Mouse (Mus musculus) midbrain, embryonic 16.5 days (tissue): ENCODE results near the gene Hspa12b. TPM values are rescaled to one million over a fixed set of nuclear protein-coding genes. Genes with fewer than 3 reads are reported as not detected.

Source experiments
- ATAC-seq: fragments of 200-750 bp; cut with Nextera tagmentation; 2 replicates; pipeline ENCODE4 v1.8.0; 2017; ENCODE audit warnings: moderate TSS enrichment
- H3K27ac ChIP-seq: fragments of 300-500 bp; sonication (generic); 2 replicates; pipeline ENCODE4 v1.5.1; 2014; ENCODE audit warnings: mild to moderate bottlenecking, low read length, mixed read lengths
- H3K27me3 ChIP-seq: fragments of 300-500 bp; sonication (generic); 2 replicates; pipeline ENCODE4 v1.6.1; 2014; ENCODE audit warnings: low read depth, low read length, mixed read lengths; ENCODE audit not compliant: control insufficient read depth, insufficient read depth
- H3K36me3 ChIP-seq: fragments of 300-500 bp; sonication (generic); 2 replicates; pipeline ENCODE4 v1.6.1; 2014; ENCODE audit warnings: mild to moderate bottlenecking, low read length, moderate library complexity, mixed read lengths; ENCODE audit not compliant: control insufficient read depth, insufficient read depth
- H3K4me1 ChIP-seq: fragments of 300-500 bp; sonication (generic); 2 replicates; pipeline ENCODE4 v1.6.1; 2014; ENCODE audit warnings: mild to moderate bottlenecking, low read length, mixed read lengths; ENCODE audit not compliant: control insufficient read depth, insufficient read depth
- H3K4me2 ChIP-seq: fragments of 300-500 bp; sonication (generic); 2 replicates; pipeline ENCODE4 v1.6.1; 2014; ENCODE audit warnings: mild to moderate bottlenecking, low read length, mixed read lengths
- H3K4me3 ChIP-seq: fragments of 300-500 bp; sonication (generic); 2 replicates; pipeline ENCODE4 v1.5.1; 2014; ENCODE audit warnings: low read depth, mild to moderate bottlenecking, low read length, moderate library complexity, mixed read lengths
- H3K9ac ChIP-seq: fragments of 300-500 bp; sonication (generic); 2 replicates; pipeline ENCODE4 v1.6.1; 2014; ENCODE audit warnings: low read depth, low read length, mixed read lengths
- H3K9me3 ChIP-seq: fragments of 300-500 bp; sonication (generic); replicated peaks from 2 replicates; pipeline ENCODE4 v1.6.1; 2014; ENCODE audit warnings: mild to moderate bottlenecking, low read length, mixed read lengths; ENCODE audit not compliant: control insufficient read depth, poor library complexity, severe bottlenecking
- WGBS: fragments of 180-500 bp; shearing (Covaris S2); extraction: QIAGEN DNeasy Blood & Tissue Kit; methylation state at CpG from one replicate; pipeline ENCODE4 v1.1.7; 2014; 5-methylcytosine and 5-hydroxymethylcytosine counted together
- polyA plus RNA-seq: library from polyadenylated mRNA; unstranded; fragments of >200 nt; fragmentation: Nextera tagmentation; extraction: Ambion mirVana; gene quantifications from 2 replicates; pipeline ENCODE4 v1.2.1, GENCODE M21; 2015

Hspa12b gene
- polyA plus RNA-seq, 1 experiment from 2014 or later = 5.0 TPM

DNA sequence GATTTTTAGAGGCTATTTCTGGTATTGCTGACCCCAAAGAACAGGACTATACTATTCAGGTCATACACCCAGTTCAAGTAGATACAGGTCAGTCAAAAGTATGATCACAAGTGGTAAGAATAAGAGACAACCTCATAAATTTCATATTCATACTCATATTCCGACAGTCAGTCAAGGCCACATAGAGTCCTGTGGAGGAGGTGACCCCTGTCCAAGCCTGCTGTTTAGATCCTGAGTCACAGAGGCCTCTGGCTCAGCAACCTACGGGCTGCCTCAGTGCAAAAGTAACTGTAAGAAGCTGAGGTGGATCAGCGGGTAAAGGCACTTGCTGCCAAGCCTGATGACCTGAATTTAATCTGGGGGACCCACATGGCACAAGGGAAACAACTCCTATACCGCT, 27.0 kb downstream of the Hspa12b start:
- Histone ChIP-seq H3K9me3 (no peaks in the 10 kb centered on the region), H3K4me2 (no peak overlapping the region), H3K27ac (no peak overlapping the region), H3K36me3 (peaks cover 4% of the 10 kb centered on the region; the same call in 1 of the 2 replicates), H3K9ac (no peak overlapping the region), H3K27me3 (no peaks in the 10 kb centered on the region), H3K4me3 (no peak overlapping the region), H3K4me1 (peaks cover 18% of the 10 kb centered on the region)
- ATAC-seq = no peak
- 93% methylated on average over 4 of the region's 4 CpGs for WGBS

DNA sequence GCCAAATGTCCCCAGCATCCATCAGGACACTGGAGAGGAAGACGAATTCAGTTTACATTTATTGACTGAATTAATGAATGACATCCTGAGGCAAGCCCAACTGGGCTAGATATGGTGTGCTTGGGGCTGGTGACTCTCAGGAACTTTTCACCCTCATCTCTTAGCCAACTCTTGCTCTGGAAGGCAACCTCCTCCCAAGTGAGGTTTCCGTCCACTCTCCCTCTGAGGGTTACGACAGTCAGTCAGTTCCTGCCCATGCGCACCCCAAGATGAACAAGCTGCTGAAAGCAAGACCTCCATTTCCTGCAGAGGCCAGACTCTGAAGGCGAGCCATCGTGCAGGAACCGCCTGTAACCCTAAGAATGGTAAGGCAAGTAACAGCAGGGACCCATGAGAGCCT, 29.9 kb downstream of the Hspa12b start:
- Histone ChIP-seq H3K4me3 (no peak overlapping the region), H3K36me3 (no peaks in the 10 kb centered on the region; the same call in 1 of the 2 replicates), H3K27me3 (no peaks in the 10 kb centered on the region), H3K27ac (no peak overlapping the region), H3K9me3 (no peaks in the 10 kb centered on the region), H3K4me1 (peaks cover 25% of the 10 kb centered on the region), H3K9ac (no peak overlapping the region), H3K4me2 (no peak overlapping the region)
- no peak for ATAC-seq
- 91% methylated on average over 7 of the region's 7 CpGs for WGBS

DNA sequence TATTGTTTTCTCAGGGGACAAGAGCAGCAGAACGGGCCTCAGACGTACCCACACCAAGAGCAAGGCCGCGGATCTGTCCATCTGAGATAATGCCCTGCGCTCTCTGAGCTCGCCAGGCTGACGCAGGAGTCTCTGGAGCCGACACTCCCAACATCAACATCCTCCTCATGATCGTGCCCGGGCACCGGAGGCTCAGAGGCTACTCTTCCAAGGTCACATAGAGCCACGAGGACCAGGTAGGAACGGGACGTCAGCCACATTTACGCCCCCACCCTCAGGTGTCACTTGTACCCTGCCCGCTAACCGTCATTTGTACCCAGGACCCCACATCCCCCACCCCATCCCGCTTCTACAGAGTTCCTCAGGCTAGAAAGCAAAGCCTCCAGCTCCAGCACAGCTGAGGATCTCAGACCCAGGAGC, 32.4 kb downstream of the Hspa12b start:
- Histone ChIP-seq H3K9ac (peak overlapping the region; percentile 90), H3K36me3 (no peaks in the 10 kb centered on the region), H3K4me2 (peak overlapping the region; percentile 74), H3K9me3 (no peaks in the 10 kb centered on the region), H3K27ac (peak overlapping the region; percentile 94), H3K4me3 (peak overlapping the region; percentile 84), H3K4me1 (peaks cover 25% of the 10 kb centered on the region), H3K27me3 (no peaks in the 10 kb centered on the region)
- WGBS = 0% methylated on average over 18 of the region's 18 CpGs
- ATAC-seq = peak; percentile 70

DNA sequence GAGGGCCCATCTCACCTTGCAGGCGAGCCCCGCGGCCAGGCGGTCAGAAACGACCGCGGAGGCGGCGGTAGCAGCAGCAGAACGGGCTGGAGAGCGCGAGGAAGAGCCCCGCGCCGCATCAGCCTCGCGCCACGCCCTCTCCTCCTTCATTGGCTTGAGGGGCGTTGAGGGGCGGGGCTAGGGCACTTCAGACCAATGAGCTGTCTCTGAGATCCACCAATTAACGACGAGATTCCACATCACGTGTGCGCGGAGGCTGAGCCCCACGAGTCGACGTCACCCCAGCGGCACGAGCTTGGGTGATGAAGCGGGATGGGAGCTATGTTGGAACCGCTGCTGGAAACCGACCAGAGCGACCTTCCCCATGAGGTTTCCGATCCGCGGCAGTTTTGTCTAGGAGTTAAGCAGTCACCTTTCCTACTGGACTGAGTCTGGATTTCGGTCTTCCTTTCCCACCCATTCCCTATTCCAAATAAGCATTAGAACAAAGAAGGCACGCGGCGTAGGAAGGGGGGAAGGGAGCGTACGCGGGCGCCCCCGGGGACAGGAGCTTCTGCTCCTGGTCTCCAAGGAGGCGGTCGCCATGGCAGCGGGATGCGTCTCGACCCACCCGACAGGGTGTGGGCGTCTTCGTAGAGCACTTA, 33.0 kb downstream of the Hspa12b start, which contains the start of gene 1700037H04Rik:
TSS of gene 1700037H04Rik (minus strand) at position 144 of the 644 bp plus-strand sequence.
- Histone ChIP-seq H3K9me3 (no peaks in the 10 kb centered on the region), H3K4me1 (peaks cover 25% of the 10 kb centered on the region), H3K4me2 (peak within 1 kb of the TSS; percentile 94), H3K36me3 (no peaks in the 10 kb centered on the region), H3K27ac (peak within 1 kb of the TSS; percentile 94), H3K27me3 (no peaks in the 10 kb centered on the region), H3K9ac (peak within 1 kb of the TSS; percentile 90), H3K4me3 (peak within 1 kb of the TSS; percentile 84)
- ATAC-seq = peak; percentile 95
- WGBS = under 1% methylated on average over 52 of the region's 54 CpGs

DNA sequence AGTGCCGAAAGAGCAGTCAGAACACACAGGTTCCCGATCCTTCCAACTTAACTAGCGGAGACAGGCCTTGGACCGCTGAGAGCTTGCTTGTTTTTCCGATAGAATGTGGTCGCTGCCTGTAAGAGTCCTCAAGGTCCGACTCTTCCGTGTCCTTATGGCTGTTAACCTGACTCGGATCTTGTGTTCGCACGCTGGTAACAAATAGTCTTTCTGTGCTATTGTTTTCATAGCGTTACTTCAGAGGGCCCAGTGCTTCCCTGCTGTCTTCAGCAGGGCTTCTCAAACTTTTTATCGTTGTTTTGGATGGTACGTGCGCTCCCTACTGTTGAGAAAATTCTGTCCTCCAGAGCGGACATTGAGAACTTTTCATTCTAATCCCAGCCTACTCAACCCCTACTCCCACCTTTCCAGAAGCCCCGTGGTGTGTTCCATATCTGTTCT, 33.6 kb downstream of the Hspa12b start:
- Histone ChIP-seq H3K27ac (peak overlapping the region; percentile 94), H3K36me3 (no peaks in the 10 kb centered on the region), H3K4me1 (peaks cover 25% of the 10 kb centered on the region), H3K4me2 (peak overlapping the region; percentile 94), H3K27me3 (no peaks in the 10 kb centered on the region), H3K4me3 (peak overlapping the region; percentile 84), H3K9ac (peak overlapping the region; percentile 79), H3K9me3 (no peaks in the 10 kb centered on the region)
- no peak for ATAC-seq
- under 1% methylated on average over 17 of the region's 17 CpGs for WGBS

DNA sequence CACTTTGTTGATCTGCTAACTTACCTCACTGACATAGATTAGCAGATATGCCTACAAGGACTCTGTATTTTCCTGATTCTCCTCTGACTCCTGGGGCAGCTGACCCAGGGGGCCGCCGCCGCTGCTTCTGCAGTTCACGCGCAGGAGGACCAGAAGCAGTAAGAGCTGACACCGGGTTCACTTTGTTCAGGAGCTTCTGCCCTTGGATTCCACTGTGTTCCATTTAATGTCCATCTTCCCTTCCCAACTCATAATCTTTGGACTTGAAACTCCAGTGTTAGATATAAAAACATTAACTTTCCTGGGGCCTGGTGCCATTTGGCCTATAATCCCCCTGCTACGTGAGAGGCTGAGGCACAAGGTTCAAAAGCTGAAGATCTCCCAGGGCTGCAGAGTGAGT, 36.8 kb downstream of the Hspa12b start:
- ATAC-seq = no peak
- peaks cover 9% of the 10 kb centered on the region for H3K4me1 ChIP-seq
- no peak overlapping the region for H3K4me2 ChIP-seq
- H3K9me3 ChIP-seq = no peaks in the 10 kb centered on the region
- H3K27ac ChIP-seq = no peak overlapping the region
- H3K36me3 ChIP-seq = no peaks in the 10 kb centered on the region
- no peak overlapping the region for H3K9ac ChIP-seq
- H3K27me3 ChIP-seq = no peaks in the 10 kb centered on the region
- WGBS = 78% methylated on average over 7 of the region's 7 CpGs
- no peak overlapping the region for H3K4me3 ChIP-seq

DNA sequence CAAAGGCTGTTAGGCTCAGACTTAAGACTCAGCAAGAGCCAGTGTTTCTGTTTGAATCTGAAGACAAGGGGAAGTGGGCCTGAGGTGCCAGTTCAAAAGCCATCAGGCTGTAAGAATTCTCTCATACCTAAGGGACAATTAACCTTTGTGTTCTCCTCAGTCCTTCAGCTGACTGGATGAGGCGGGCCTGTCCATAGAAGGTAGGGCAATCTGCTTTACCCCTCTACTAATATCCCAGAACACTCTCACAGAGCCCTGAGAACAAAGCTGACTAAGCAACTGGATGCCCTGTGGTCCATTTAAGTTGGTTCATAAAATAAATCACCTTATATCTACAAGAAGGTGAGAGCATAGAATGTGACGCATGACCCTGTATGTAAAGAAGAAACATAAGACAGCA, 39.1 kb downstream of the Hspa12b start:
- Histone ChIP-seq H3K27me3 (peaks cover 3% of the 10 kb centered on the region), H3K27ac (no peak overlapping the region), H3K4me1 (peaks cover 1% of the 10 kb centered on the region), H3K9me3 (no peaks in the 10 kb centered on the region), H3K4me3 (no peak overlapping the region), H3K36me3 (peaks cover 3% of the 10 kb centered on the region; the same call in 1 of the 2 replicates), H3K4me2 (no peak overlapping the region), H3K9ac (no peak overlapping the region)
- no peak for ATAC-seq
- WGBS = 88% methylated on average over 2 of the region's 2 CpGs

DNA sequence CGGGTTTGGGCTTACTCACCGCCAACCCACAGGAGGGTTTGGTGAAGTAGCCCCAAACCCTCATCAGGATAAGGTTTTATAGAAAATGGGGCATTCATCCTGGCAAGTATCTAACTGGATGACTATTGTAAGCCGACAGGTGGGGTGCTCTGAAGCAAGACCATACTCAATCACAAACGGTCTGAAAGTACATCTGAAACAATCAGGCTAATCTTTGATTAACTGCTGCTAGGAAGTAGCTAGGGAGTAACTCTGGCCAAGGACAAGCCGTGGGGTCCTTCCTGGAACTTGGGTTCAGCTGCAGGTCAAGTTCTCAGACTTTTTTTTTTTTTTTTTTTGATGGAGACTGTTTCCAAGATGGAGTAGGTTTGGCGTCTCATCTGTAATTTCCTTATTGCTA, 40.9 kb downstream of the Hspa12b start:
- ATAC-seq = no peak
- peaks cover 19% of the 10 kb centered on the region for H3K27me3 ChIP-seq
- H3K9ac ChIP-seq = no peak overlapping the region
- no peaks in the 10 kb centered on the region for H3K4me1 ChIP-seq
- H3K27ac ChIP-seq = no peak overlapping the region
- no peak overlapping the region for H3K4me2 ChIP-seq
- no peaks in the 10 kb centered on the region for H3K9me3 ChIP-seq
- no peak overlapping the region for H3K4me3 ChIP-seq
- 81% methylated on average over 6 of the region's 6 CpGs for WGBS
- H3K36me3 ChIP-seq = peaks cover 3% of the 10 kb centered on the region; the same call in 1 of the 2 replicates

DNA sequence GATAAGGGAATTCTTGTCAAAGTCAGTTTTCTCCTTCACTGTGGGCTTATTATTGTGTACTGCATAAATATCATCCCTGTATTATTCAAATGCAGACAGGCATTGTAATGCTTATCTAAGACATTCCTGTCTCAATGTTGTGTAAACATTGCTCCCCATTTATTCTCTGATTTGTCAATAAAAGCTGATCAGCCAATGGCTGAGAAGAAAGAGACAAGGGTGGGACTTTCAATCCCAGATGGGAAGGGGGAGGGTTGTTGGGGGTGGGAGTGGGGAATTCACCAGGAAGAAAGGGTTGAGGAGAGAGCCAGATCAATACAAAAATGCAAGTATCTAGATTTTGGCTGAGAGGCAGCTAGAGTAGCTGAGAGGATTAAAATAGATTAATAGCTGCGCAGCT, 41.8 kb downstream of the Hspa12b start:
- no peak overlapping the region for H3K4me2 ChIP-seq
- H3K36me3 ChIP-seq = peaks cover 3% of the 10 kb centered on the region; the same call in 1 of the 2 replicates
- H3K9ac ChIP-seq = no peak overlapping the region
- WGBS = 52% methylated on average over 1 of the region's 1 CpGs
- peaks cover 5% of the 10 kb centered on the region for H3K4me1 ChIP-seq
- no peak overlapping the region for H3K4me3 ChIP-seq
- H3K27me3 ChIP-seq = peaks cover 23% of the 10 kb centered on the region
- no peak; the same call in 1 of the 2 replicates for ATAC-seq
- H3K9me3 ChIP-seq = no peaks in the 10 kb centered on the region
- H3K27ac ChIP-seq = no peak overlapping the region
